Mouse (Mus musculus) v-Abl transformed pro-B cells (cell line): Measurements from ENCODE around the gene Lamp2.
"Not testable (repeated sequence)": the region's sequence is repeated elsewhere in the genome, so short reads cannot be mapped to it uniquely, and the experiment has no call there.

Experiments
- in situ Hi-C, 2 experiments: fragments of 400-800 bp; cut with MboI; formaldehyde crosslinking; loops; one replicate each; pipeline ENCODE4 v1.15.1; 2025; ENCODE audit not compliant: unreplicated experiment in 2 of 2

Gene Lamp2

GRCm38 (mm10) chrX:38438147-38438791, 18.0 kb downstream of the Lamp2 start:
- in situ Hi-C loops: loop anchor here (5.0 kb wide), 4 partner anchors 201 to 356 kb away; partner anchors contain the start of gene Rhox11 (in 1 of the 2)

GRCm38 (mm10) chrX:38429455-38429854, 26.8 kb downstream of the Lamp2 start:
- in situ Hi-C loops: no loop called here

- in situ Hi-C loops: no loop called here
Measured at GRCm38 (mm10) chrX:38428818-38429440, 27.3 kb downstream of the Lamp2 start.

GRCm38 (mm10) chrX:38426043-38426442, 30.2 kb downstream of the Lamp2 start:
- in situ Hi-C loops: no loop called here

- in situ Hi-C loops: no loop called here
Measured at GRCm38 (mm10) chrX:38423096-38423495, 33.2 kb downstream of the Lamp2 start.

- in situ Hi-C loops: no loop called here
Measured at GRCm38 (mm10) chrX:38422396-38422795, 33.9 kb downstream of the Lamp2 start.

- in situ Hi-C loops: no loop called here
Measured at GRCm38 (mm10) chrX:38403879-38404278, 52.4 kb downstream of the Lamp2 start.

- in situ Hi-C loops: no loop called here
Measured at GRCm38 (mm10) chrX:38402981-38403380, 53.3 kb downstream of the Lamp2 start.

- in situ Hi-C loops: no loop called here
Measured at GRCm38 (mm10) chrX:38402004-38402403, 54.2 kb downstream of the Lamp2 start.

- in situ Hi-C loops: no loop called here
Measured at GRCm38 (mm10) chrX:38400616-38401015, 55.6 kb downstream of the Lamp2 start.

GRCm38 (mm10) chrX:38399671-38400070, 56.6 kb downstream of the Lamp2 start:
- in situ Hi-C loops: no loop called here

GRCm38 (mm10) chrX:38373169-38373568, 83.1 kb downstream of the Lamp2 start:
- in situ Hi-C loops: not testable (repeated sequence)

GRCm38 (mm10) chrX:38364621-38365020, 91.6 kb downstream of the Lamp2 start:
- in situ Hi-C loops: not testable (repeated sequence)

- in situ Hi-C loops: no loop called here
Measured at GRCm38 (mm10) chrX:38362016-38362415, 94.2 kb downstream of the Lamp2 start.
